Mouse (Mus musculus) CH12.LX (cell line): Measurements from ENCODE around the gene Tspan4.

Experiments
- CHD2 ChIP-seq: IDR thresholded peaks from 2 replicates; pipeline ENCODE4 v1.6.1; 2011; ENCODE audit warnings: low read length, improper control_type of control experiment
- CTCF ChIP-seq, 2 experiments: IDR thresholded peaks in 1 of 2; conservative IDR thresholded peaks in 1 of 2; 2 replicates each; pipeline ENCODE4 v1.5.1; 2011 to 2012; ENCODE audit warnings: low read depth in 2 of 2, low read length in 2 of 2, improper control_type of control experiment in 1 of 2, inconsistent platforms in 1 of 2, mild to moderate bottlenecking in 1 of 2, moderate library complexity in 1 of 2
- MXI1 ChIP-seq: IDR thresholded peaks from 2 replicates; pipeline ENCODE4 v1.6.1; 2011; ENCODE audit warnings: mild to moderate bottlenecking, low read depth, low read length, improper control_type of control experiment
- NELFE ChIP-seq: IDR thresholded peaks from 2 replicates; pipeline ENCODE4 v1.6.1; 2011; ENCODE audit warnings: low read depth, low read length, improper control_type of control experiment
- POLR2AphosphoS2 ChIP-seq: IDR thresholded peaks from 2 replicates; pipeline ENCODE4 v1.6.1; 2011; ENCODE audit warnings: low read depth, low read length, improper control_type of control experiment
- RCOR1 ChIP-seq: conservative IDR thresholded peaks from 2 replicates; pipeline ENCODE4 v1.6.1; 2012; ENCODE audit warnings: low read depth, mild to moderate bottlenecking, inconsistent platforms, low read length, improper control_type of control experiment
- SMC3 ChIP-seq: IDR thresholded peaks from 2 replicates; pipeline ENCODE4 v1.6.1; 2011; ENCODE audit warnings: low read depth, low read length, improper control_type of control experiment
- ZC3H11A ChIP-seq: IDR thresholded peaks from 2 replicates; pipeline ENCODE4 v1.6.1; 2012; ENCODE audit warnings: low read depth, mild to moderate bottlenecking, inconsistent platforms, low read length, improper control_type of control experiment

DNA sequence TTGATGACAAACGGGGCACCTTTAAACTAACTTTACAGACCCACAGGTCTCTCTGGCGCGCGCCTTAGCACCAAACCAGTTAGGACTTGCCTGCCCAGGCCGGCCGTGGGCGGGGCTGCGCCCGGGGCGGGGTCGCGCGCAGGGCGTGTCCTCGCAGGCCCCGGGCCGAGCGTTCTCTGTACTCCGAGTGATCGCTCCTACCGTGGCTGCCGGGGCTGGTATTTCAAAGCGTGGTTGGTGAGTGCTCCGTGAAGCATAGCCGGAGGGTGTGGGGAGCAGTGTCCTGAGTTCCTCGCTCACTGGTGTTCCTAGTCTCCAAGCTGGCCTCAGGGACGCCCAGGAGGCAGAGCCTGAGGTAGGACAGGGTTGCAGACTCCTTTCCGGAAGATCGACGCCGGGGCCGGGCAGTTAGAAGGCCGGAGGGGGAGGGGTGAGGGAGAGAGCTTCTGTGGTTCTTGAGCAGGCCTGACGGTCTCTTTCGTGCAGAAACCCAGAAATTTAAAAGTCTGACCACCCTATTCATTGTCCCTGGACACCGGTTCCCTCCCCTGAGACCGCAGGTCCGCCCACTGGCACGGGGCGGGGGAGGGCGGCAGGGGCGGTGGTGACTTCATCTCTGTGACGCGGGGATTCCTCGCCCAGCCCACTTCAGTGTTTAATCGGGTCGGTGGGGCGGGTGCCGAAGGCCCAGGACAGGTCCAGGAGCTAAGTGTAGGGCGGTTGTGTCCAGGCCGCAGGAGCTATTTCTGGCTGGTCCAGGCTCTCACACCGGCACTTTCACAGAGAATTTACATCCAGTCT is 7.6 kb upstream of the Tspan4 start, which contains the start of gene Cd151:
- TF ChIP-seq CTCF (conservative IDR thresholded peaks at IDR 0.05 in 1 of 2, IDR thresholded peaks at IDR 0.05 in 1 of 2; ENCODE audit: low read depth in 2 of 2, low read length in 2 of 2) = no peak
- TF ChIP-seq MXI1 = no peak
- TF ChIP-seq POLR2AphosphoS2 = no peak; the same call in 1 of the 2 replicates
- peak; percentile 38; the same call in 1 of the 2 replicates for TF ChIP-seq CHD2
- TF ChIP-seq NELFE = peak; percentile 57
- no peak for TF ChIP-seq SMC3
- no peak for TF ChIP-seq RCOR1
- TF ChIP-seq ZC3H11A = no peak
